Mouse (Mus musculus): Measurements from ENCODE around the gene Vmp1.

The Vmp1 gene

GRCm38 (mm10) chr11:86570261-86570746 lies 113.3 kb downstream of the Vmp1 start:
- DNase-seq (ENCODE audit: low read depth, low spot score): peak; percentile 83

DNA sequence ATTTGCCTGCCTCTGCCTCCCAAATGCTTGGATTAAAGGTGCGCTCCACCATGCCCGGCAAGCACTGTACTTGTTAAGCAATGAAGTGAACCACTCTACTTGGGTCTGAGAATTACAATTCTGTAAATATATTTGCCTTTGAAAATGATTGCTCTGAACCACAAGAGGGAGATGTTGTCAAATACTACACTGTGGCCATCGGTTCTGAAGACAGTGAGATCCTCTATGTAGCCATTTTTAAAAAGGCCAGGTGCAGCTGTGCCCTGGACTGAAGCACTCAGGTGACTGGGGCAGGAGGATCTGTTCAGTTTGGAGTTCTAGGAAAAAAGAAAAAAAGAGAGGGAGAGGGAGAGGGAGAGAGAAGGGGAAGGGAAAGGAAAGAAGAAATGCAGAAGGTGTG lies 115.2 kb downstream of the Vmp1 start:
- DNase-seq (ENCODE audit: low read depth, low spot score): no peak

DNA sequence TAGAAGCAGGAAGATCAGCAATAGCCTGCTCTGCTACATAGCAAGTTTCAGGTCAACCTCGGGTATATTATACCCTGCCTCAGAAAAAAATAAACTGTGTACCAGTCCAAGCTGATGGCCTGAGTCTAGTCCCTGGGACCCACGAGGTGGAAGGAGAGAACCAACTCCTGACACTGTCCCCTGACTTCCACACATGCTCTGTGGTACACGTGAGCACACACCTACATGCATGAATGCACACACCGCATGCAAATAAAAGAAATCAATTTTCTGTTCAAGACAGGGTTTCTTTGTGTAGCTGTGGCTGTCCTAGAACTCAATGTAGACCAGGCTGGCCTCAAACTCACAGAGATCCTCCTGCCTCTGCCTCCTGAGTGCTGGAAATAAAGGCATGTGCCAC lies 125.4 kb downstream of the Vmp1 start:
- no peak for DNase-seq (ENCODE audit: low read depth, low spot score)

- DNase-seq (ENCODE audit: low read depth, low spot score): no peak
These were observed 130.1 kb downstream of the Vmp1 start for GRCm38 (mm10) chr11:86553525-86553924.

DNA sequence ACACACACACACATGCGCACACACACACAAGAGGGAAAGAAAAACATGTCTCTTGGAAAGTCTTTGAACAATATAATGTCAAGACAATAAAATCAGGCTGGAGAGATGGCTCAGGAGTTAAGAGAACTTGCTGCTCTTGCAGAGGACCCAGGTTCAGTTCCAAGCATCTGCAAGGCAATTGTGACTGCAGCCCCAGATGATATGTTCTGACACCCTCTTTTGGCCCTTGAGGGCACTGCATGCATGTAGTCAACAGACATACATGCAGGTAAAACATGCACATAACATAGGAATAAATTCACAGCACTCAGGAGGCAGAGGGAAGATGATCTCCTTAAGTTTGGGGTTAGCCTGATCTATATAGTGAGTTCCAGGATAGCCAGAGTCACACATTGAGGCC lies 136.2 kb downstream of the Vmp1 start:
- no peak for DNase-seq (ENCODE audit: low read depth, low spot score)

DNA sequence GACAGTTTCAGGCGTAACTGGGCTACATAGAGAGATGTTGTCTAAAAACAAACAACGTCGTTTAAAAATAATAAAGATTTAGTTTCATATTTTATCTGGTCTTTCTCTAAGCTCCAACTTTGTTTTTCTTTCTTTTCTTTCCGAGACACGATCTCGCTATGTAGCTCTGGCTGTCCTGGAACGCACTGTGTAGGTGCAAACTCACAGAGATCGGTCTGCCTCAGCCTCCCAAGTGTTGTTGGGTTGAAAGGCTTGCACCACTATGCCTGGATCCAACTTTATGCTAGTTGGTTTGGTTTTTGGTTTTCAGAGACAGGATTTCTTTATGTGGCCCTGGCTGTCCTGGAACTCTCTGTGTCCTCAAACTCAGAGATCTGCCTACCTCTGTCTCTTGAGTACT lies 138.1 kb downstream of the Vmp1 start:
- DNase-seq (ENCODE audit: low read depth, low spot score): no peak

GRCm38 (mm10) chr11:86544639-86545299 lies 138.9 kb downstream of the Vmp1 start, which contains the start of the genes Rps6kb1 and Tubd1:
TSS of gene Rps6kb1 (minus strand) at chr11:86544805.
TSS of gene Tubd1 (plus strand) at chr11:86544991.
- DNase-seq (ENCODE audit: low read depth, low spot score): peak; percentile 100

DNA sequence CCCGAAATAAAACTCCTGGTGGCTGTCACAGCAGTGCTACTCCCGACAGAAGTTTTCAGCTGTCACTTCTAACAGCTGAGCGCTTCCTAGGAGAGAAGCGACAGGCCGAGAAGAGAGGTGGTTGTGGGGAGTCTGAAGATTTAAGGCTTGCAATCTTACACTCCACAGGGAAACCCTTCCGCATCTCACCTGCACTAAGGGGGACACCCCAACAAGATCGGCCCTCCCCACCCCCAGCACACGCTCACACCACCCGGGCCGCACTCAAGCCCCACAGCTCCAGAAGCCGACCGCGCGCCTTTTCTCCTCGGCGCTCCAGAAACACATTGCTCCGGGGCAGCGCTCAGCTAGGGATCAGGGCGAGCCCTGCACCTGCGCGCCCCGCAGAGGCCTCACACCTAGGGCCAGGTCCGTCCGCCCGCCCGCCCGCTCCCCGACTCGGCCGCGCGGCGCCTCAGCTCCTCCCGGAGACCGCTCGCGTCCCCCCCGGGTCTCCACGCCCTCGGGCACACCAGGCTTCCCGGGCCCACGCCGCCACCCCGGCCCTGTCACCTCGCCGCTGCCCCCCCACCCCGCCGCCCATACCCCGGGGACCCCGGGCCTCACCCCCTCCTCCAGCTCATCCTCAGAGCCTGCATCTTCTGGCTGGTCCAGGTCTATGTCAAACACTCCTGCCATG lies 139.5 kb downstream of the Vmp1 start:
- DNase-seq (ENCODE audit: low read depth, low spot score): peak; percentile 10

DNA sequence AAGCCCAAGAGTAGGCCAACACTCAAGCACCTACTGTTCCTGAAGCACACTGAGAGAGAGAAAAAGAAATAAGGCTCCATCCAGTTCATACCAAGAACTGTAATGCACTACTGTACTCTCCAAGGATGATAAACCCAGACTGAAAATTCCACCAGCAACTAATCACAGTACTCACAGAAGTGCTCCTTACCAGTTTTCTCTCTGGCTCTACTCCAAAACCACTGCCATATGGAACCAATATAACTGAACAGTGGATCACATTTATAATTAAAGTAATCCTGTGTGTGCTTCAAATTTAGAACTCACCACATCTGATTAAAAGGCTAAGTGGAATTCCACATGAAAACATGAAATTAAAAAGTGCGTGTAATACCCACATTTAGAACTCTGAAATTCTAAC lies 140.8 kb downstream of the Vmp1 start:
- no peak for DNase-seq (ENCODE audit: low read depth, low spot score)

GRCm38 (mm10) chr11:86540476-86540845 lies 143.2 kb downstream of the Vmp1 start:
- DNase-seq (ENCODE audit: low read depth, low spot score): no peak

- DNase-seq (ENCODE audit: low read depth, low spot score): no peak
These were observed 143.7 kb downstream of the Vmp1 start for GRCm38 (mm10) chr11:86539716-86540475.

DNA sequence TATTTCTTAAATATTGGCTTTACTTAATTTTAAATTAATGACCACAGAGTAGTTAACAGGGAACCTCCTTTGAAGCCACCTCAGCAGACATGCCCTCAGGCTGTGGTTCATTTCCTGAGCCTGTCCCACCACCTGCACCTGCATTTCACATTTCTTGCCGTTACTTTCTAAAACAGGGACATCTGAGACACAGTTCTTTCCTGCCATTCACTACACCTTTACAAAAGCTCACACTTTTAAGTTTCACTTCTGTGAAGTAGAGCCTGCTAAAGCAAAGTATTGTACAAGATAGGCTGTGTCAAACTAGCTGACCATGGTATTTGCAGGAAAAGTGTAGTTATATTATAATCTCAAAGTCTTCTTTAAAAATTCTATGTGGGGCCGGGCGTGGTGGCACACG lies 144.8 kb downstream of the Vmp1 start:
- DNase-seq (ENCODE audit: low read depth, low spot score): no peak

- DNase-seq (ENCODE audit: low read depth, low spot score): no peak
These were observed 149.3 kb downstream of the Vmp1 start for GRCm38 (mm10) chr11:86534201-86534910.
